Mouse (Mus musculus): Measurements from ENCODE around the gene Drp2. TPM values are rescaled to one million over a fixed set of nuclear protein-coding genes. Genes with fewer than 3 reads are reported as not detected.
A peak's percentile ranks its signal among the peaks of the same experiment; 100 is the strongest.

Drp2 gene
- total RNA-seq (2022), result 10 to 100 TPM; 30.2 to 48.0 (median 41.8) TPM

GRCm38 (mm10) chrX:134403863-134404583 lies at the start of gene Drp2:
TSS of gene Drp2 (plus strand) at chrX:134404551.
- peak in 1 of 2 experiments; percentile 27 for DNase-seq (ENCODE audit: low spot score in 2 of 2)

GRCm38 (mm10) chrX:134359336-134359735 lies 45.0 kb upstream of the Drp2 start:
- DNase-seq (ENCODE audit: low spot score in 2 of 2), result no peak

- no peak for DNase-seq (ENCODE audit: low spot score in 2 of 2)
Observed at GRCm38 (mm10) chrX:134362156-134362555, 42.2 kb upstream of the Drp2 start.

- DNase-seq (ENCODE audit: low spot score in 2 of 2), result no peak
Observed at GRCm38 (mm10) chrX:134365421-134365820, 38.9 kb upstream of the Drp2 start.

GRCm38 (mm10) chrX:134366547-134366946 lies 37.8 kb upstream of the Drp2 start:
- DNase-seq (ENCODE audit: low spot score in 2 of 2), result no peak

- DNase-seq (ENCODE audit: low spot score in 2 of 2), result no peak
Observed at GRCm38 (mm10) chrX:134371279-134371678, 33.1 kb upstream of the Drp2 start.

- DNase-seq (ENCODE audit: low spot score in 2 of 2), result no peak
Observed at GRCm38 (mm10) chrX:134374190-134374589, 30.2 kb upstream of the Drp2 start.

- no peak for DNase-seq (ENCODE audit: low spot score in 2 of 2)
Observed at GRCm38 (mm10) chrX:134384896-134385295, 19.5 kb upstream of the Drp2 start.

- no peak for DNase-seq (ENCODE audit: low spot score in 2 of 2)
Observed at GRCm38 (mm10) chrX:134398972-134399371, 5.4 kb upstream of the Drp2 start.

- peak in 1 of 2 experiments; percentile 26 for DNase-seq (ENCODE audit: low spot score in 2 of 2)
Observed at GRCm38 (mm10) chrX:134404584-134404955, 219 bp downstream of the Drp2 start.

GRCm38 (mm10) chrX:134409354-134409900 lies 5.1 kb downstream of the Drp2 start:
- no peak for DNase-seq (ENCODE audit: low spot score in 2 of 2)

GRCm38 (mm10) chrX:134412096-134412495 lies 7.7 kb downstream of the Drp2 start:
- DNase-seq (ENCODE audit: low spot score in 2 of 2), result no peak

- DNase-seq (ENCODE audit: low spot score in 2 of 2), result no peak
Observed at GRCm38 (mm10) chrX:134420097-134420496, 15.7 kb downstream of the Drp2 start.

- no peak for DNase-seq (ENCODE audit: low spot score in 2 of 2)
Observed at GRCm38 (mm10) chrX:134424263-134424662, 19.9 kb downstream of the Drp2 start.

GRCm38 (mm10) chrX:134425798-134426197 lies 21.4 kb downstream of the Drp2 start:
- peak in 1 of 2 experiments; percentile 18 for DNase-seq (ENCODE audit: low spot score in 2 of 2)

- DNase-seq (ENCODE audit: low spot score in 2 of 2), result no peak
Observed at GRCm38 (mm10) chrX:134426819-134427218, 22.5 kb downstream of the Drp2 start.

- no peak for DNase-seq (ENCODE audit: low spot score in 2 of 2)
Observed at GRCm38 (mm10) chrX:134427307-134427706, 23.0 kb downstream of the Drp2 start.

GRCm38 (mm10) chrX:134474988-134475710 lies 70.8 kb downstream of the Drp2 start:
- DNase-seq (ENCODE audit: low spot score in 2 of 2), result no peak

GRCm38 (mm10) chrX:134476290-134476689 lies 71.9 kb downstream of the Drp2 start, which contains the start of gene Taf7l:
TSS of gene Taf7l (minus strand) at chrX:134476490.
- DNase-seq (ENCODE audit: low spot score in 2 of 2), result no peak

GRCm38 (mm10) chrX:134481720-134482119 lies 77.4 kb downstream of the Drp2 start:
- DNase-seq (ENCODE audit: low spot score in 2 of 2), result no peak

GRCm38 (mm10) chrX:134500651-134501050 lies 96.3 kb downstream of the Drp2 start:
- DNase-seq (ENCODE audit: low spot score in 2 of 2), result no peak
